Mouse (Mus musculus): ENCODE data around the gene Grm2.

DNA sequence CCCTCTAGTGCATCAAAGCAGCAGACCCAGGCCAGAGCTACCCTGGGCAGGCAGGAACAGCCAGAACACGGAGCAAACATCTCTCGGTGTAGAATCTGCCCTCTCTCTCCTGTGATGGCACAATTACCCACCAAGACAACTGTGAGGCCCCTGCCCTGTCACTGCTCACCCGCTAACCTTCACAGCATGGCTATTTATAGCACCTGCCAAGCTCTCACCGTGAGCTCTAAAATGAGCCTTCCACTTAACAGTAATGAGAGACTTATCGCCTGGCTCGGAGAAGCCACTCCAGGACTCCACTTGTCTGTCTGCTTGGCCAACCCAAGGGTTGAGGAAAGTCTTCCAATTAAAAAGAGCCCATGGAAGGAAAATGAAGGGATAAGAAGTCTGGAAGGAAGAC is 7.3 kb upstream of the Grm2 start:
- TF ChIP-seq POLR2A (IDR thresholded peaks at IDR 0.05; ENCODE audit: extremely low read depth, insufficient read depth, low read length) (no peak), CTCF (IDR thresholded peaks at IDR 0.05; ENCODE audit: low read depth, low read length) (no peak)
